Mouse (Mus musculus): Measurements from ENCODE around the gene Cdh22. TPM values are rescaled to one million over a fixed set of nuclear protein-coding genes. Genes with fewer than 3 reads are reported as not detected.

The Cdh22 gene
- polyA plus RNA-seq, 1 experiment from 2014 or later: 11.0 TPM

GRCm38 (mm10) chr2:165080657-165081056, 154.0 kb downstream of the Cdh22 start:
- Histone ChIP-seq H3K4me2 (ENCODE audit: low read length) (no peak overlapping the region), H3K27me3 (replicated peaks; ENCODE audit: control insufficient read depth, insufficient read depth, low read length) (peaks cover 21% of the 10 kb centered on the region), H3K4me3 (ENCODE audit: low read length) (no peak overlapping the region), H3K9ac (ENCODE audit: low read depth, low read length) (no peak overlapping the region), H3K9me3 (ENCODE audit: control insufficient read depth, low read length) (no peaks in the 10 kb centered on the region), H3K27ac (ENCODE audit: low read depth, low read length) (no peak overlapping the region), H3K4me1 (ENCODE audit: control insufficient read depth, insufficient read depth, low read depth, low read length) (peaks cover 20% of the 10 kb centered on the region), H3K36me3 (ENCODE audit: control insufficient read depth, insufficient read depth, low read length) (no peaks in the 10 kb centered on the region)
- 36% methylated on average over 9 of the region's 9 CpGs for WGBS
- no peak for ATAC-seq

DNA sequence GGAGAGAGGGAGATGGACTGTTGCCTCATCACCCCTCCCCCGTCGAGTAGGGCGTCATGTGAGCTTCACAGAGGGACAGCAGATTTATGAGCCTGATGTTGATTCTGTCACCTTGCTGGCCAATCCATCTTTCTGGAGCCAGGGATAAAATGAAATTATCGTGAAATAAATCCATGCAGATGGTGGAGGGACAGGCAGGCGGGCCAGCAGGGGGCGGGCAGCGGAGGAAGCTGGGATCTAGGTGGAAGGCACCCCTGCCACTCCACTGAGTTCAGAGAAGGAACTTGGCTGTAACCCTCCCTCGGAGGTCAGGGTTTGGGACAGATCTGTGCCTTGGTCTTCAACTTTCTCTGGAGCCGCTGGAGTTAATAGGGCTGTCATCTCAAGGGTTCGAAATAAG, 156.0 kb downstream of the Cdh22 start:
- H3K9ac ChIP-seq (ENCODE audit: low read depth, low read length): no peak overlapping the region
- WGBS: 22% methylated on average over 10 of the region's 10 CpGs
- no peaks in the 10 kb centered on the region for H3K36me3 ChIP-seq (ENCODE audit: control insufficient read depth, insufficient read depth, low read length)
- H3K27me3 ChIP-seq (replicated peaks; ENCODE audit: control insufficient read depth, insufficient read depth, low read length): peaks cover 25% of the 10 kb centered on the region
- H3K4me2 ChIP-seq (ENCODE audit: low read length): no peak overlapping the region
- H3K9me3 ChIP-seq (ENCODE audit: control insufficient read depth, low read length): no peaks in the 10 kb centered on the region
- no peak for ATAC-seq
- H3K27ac ChIP-seq (ENCODE audit: low read depth, low read length): no peak overlapping the region
- peaks cover 31% of the 10 kb centered on the region for H3K4me1 ChIP-seq (ENCODE audit: control insufficient read depth, insufficient read depth, low read depth, low read length)
- H3K4me3 ChIP-seq (ENCODE audit: low read length): no peak overlapping the region

- Histone ChIP-seq H3K9me3 (ENCODE audit: control insufficient read depth, low read length) (no peaks in the 10 kb centered on the region), H3K36me3 (ENCODE audit: control insufficient read depth, insufficient read depth, low read length) (no peaks in the 10 kb centered on the region), H3K4me2 (ENCODE audit: low read length) (no peak overlapping the region), H3K9ac (ENCODE audit: low read depth, low read length) (0 out of 2 replicates have a peak overlapping the region, but pooled peaks have one; percentile 18), H3K4me1 (ENCODE audit: control insufficient read depth, insufficient read depth, low read depth, low read length) (peaks cover 37% of the 10 kb centered on the region), H3K27ac (ENCODE audit: low read depth, low read length) (no peak overlapping the region), H3K4me3 (ENCODE audit: low read length) (no peak overlapping the region), H3K27me3 (replicated peaks; ENCODE audit: control insufficient read depth, insufficient read depth, low read length) (peaks cover 25% of the 10 kb centered on the region)
- ATAC-seq: no peak
- WGBS: 59% methylated on average over 8 of the region's 8 CpGs
These were observed 156.6 kb downstream of the Cdh22 start for GRCm38 (mm10) chr2:165078045-165078444.

DNA sequence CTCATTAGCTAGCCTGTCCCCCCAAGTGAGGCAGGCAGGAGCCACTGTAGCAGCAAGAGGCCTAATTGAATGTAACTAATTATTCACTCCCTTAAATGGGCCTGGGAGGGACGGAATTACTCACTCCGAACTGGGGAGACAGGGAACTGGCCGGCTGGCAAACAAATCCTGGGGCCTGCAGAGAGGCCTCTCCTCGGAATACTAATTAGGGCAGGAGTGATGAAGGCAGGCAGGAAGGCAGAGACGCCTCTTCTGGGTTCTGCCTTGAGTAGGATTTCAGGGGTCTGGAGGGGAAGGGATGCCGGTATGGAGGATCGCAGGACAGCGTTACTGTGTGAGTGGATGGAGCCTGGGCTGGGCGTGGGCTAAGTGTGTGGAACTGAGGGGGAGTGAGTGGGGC, 157.6 kb downstream of the Cdh22 start:
- 0 out of 2 replicates have a peak overlapping the region, but pooled peaks have one; percentile 2 for H3K4me2 ChIP-seq (ENCODE audit: low read length)
- H3K9me3 ChIP-seq (ENCODE audit: control insufficient read depth, low read length): no peaks in the 10 kb centered on the region
- ATAC-seq: peak; percentile 67
- H3K27me3 ChIP-seq (replicated peaks; ENCODE audit: control insufficient read depth, insufficient read depth, low read length): peaks cover 25% of the 10 kb centered on the region
- no peak overlapping the region for H3K4me3 ChIP-seq (ENCODE audit: low read length)
- H3K4me1 ChIP-seq (ENCODE audit: control insufficient read depth, insufficient read depth, low read depth, low read length): peaks cover 38% of the 10 kb centered on the region
- no peaks in the 10 kb centered on the region for H3K36me3 ChIP-seq (ENCODE audit: control insufficient read depth, insufficient read depth, low read length)
- H3K27ac ChIP-seq (ENCODE audit: low read depth, low read length): no peak overlapping the region
- 0 out of 2 replicates have a peak overlapping the region, but pooled peaks have one; percentile 8 for H3K9ac ChIP-seq (ENCODE audit: low read depth, low read length)
- WGBS: 7% methylated on average over 9 of the region's 9 CpGs

DNA sequence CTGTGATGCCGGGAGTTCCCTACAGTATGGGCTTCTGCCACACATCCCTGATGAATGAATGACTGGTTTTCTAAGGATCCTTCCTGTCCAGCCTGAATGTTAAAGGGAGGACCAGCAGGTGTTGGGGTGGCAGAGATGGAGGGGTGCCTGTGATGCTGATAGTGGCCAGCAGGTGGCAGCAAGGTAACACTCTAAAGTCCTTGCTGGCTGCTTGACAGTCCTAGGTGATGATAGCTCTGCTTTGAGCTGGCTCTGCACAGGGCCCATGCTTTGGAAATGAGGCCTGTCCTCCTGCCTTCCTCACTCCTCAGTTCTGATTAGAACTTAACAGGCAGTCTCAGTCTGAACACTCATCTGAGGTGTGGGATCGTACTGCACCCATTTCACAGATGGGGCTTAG, 159.7 kb downstream of the Cdh22 start:
- whole genome bisulfite sequencing: 38% methylated on average over 2 of the region's 2 CpGs
- ATAC-seq: peak; percentile 47
- H3K27me3 ChIP-seq (replicated peaks; ENCODE audit: control insufficient read depth, insufficient read depth, low read length): peaks cover 14% of the 10 kb centered on the region
- H3K4me2 ChIP-seq (ENCODE audit: low read length): no peak overlapping the region
- peaks cover 46% of the 10 kb centered on the region for H3K4me1 ChIP-seq (ENCODE audit: control insufficient read depth, insufficient read depth, low read depth, low read length)
- H3K36me3 ChIP-seq (ENCODE audit: control insufficient read depth, insufficient read depth, low read length): no peaks in the 10 kb centered on the region
- H3K9ac ChIP-seq (ENCODE audit: low read depth, low read length): no peak overlapping the region
- no peaks in the 10 kb centered on the region for H3K9me3 ChIP-seq (ENCODE audit: control insufficient read depth, low read length)
- no peak overlapping the region for H3K4me3 ChIP-seq (ENCODE audit: low read length)
- H3K27ac ChIP-seq (ENCODE audit: low read depth, low read length): no peak overlapping the region

GRCm38 (mm10) chr2:165074081-165074884, 160.4 kb downstream of the Cdh22 start:
- Histone ChIP-seq H3K9ac (ENCODE audit: low read depth, low read length) (no peak overlapping the region), H3K36me3 (ENCODE audit: control insufficient read depth, insufficient read depth, low read length) (no peaks in the 10 kb centered on the region), H3K27me3 (replicated peaks; ENCODE audit: control insufficient read depth, insufficient read depth, low read length) (peaks cover 15% of the 10 kb centered on the region), H3K27ac (ENCODE audit: low read depth, low read length) (peak overlapping the region; percentile 44), H3K4me3 (ENCODE audit: low read length) (no peak overlapping the region), H3K9me3 (ENCODE audit: control insufficient read depth, low read length) (no peaks in the 10 kb centered on the region), H3K4me1 (ENCODE audit: control insufficient read depth, insufficient read depth, low read depth, low read length) (peaks cover 46% of the 10 kb centered on the region), H3K4me2 (ENCODE audit: low read length) (no peak overlapping the region)
- ATAC-seq: peak; percentile 21; the same call in 1 of the 2 replicates
- WGBS: 41% methylated on average over 11 of the region's 11 CpGs

GRCm38 (mm10) chr2:165073381-165073781, 161.3 kb downstream of the Cdh22 start:
- 21% methylated on average over 9 of the region's 9 CpGs for WGBS
- H3K4me3 ChIP-seq (ENCODE audit: low read length): no peak overlapping the region
- no peaks in the 10 kb centered on the region for H3K9me3 ChIP-seq (ENCODE audit: control insufficient read depth, low read length)
- peaks cover 14% of the 10 kb centered on the region for H3K27me3 ChIP-seq (replicated peaks; ENCODE audit: control insufficient read depth, insufficient read depth, low read length)
- peak overlapping the region; percentile 19; the same call in 1 of the 2 replicates for H3K4me2 ChIP-seq (ENCODE audit: low read length)
- peaks cover 46% of the 10 kb centered on the region for H3K4me1 ChIP-seq (ENCODE audit: control insufficient read depth, insufficient read depth, low read depth, low read length)
- no peak for ATAC-seq
- no peak overlapping the region; the same call in 1 of the 2 replicates for H3K27ac ChIP-seq (ENCODE audit: low read depth, low read length)
- no peaks in the 10 kb centered on the region for H3K36me3 ChIP-seq (ENCODE audit: control insufficient read depth, insufficient read depth, low read length)
- no peak overlapping the region; the same call in 1 of the 2 replicates for H3K9ac ChIP-seq (ENCODE audit: low read depth, low read length)

DNA sequence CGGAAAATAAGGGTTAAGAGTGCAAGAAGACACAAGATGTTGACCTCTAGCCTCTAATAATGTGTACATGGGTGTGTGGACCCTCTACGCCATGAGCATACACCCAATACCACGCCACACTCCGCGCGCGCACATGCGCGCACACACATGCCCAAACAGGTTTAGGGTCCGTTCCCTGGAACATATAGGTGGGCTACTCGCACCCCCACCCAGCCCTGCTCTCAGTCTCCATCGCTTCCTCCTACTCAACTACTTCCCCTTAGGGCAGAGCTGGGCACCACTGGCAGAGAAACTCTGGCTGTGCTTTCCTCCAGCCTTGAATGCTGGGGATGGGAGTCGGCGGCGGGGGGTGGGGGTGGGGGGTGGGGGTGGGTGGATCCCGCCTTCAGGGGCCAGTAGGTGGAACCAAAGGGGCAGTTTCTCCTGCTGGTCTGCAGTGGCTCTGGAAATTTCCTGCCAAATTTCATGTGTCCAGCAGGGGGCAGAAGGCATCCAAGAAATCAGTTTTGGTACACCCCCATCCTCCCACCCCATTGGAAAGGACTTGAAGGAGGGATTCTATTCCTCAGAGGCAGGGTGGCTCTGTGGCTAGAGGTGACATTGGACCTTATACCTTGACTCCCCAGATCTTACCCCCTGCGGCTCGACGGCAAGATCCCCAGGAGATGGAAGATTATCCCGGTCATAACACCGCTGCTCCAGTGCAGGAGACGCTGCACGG, 164.4 kb downstream of the Cdh22 start:
- no peak; the same call in 1 of the 2 replicates for ATAC-seq
- peaks cover 27% of the 10 kb centered on the region for H3K4me1 ChIP-seq (ENCODE audit: control insufficient read depth, insufficient read depth, low read depth, low read length)
- H3K4me2 ChIP-seq (ENCODE audit: low read length): peak overlapping the region; percentile 46
- H3K9ac ChIP-seq (ENCODE audit: low read depth, low read length): peak overlapping the region; percentile 18; the same call in 1 of the 2 replicates
- no peaks in the 10 kb centered on the region for H3K36me3 ChIP-seq (ENCODE audit: control insufficient read depth, insufficient read depth, low read length)
- H3K27ac ChIP-seq (ENCODE audit: low read depth, low read length): no peak overlapping the region
- 21% methylated on average over 23 of the region's 23 CpGs for WGBS
- no peak overlapping the region; the same call in 1 of the 2 replicates for H3K4me3 ChIP-seq (ENCODE audit: low read length)
- H3K9me3 ChIP-seq (ENCODE audit: control insufficient read depth, low read length): no peaks in the 10 kb centered on the region
- H3K27me3 ChIP-seq (replicated peaks; ENCODE audit: control insufficient read depth, insufficient read depth, low read length): peaks cover 7% of the 10 kb centered on the region

GRCm38 (mm10) chr2:165068806-165069205, 165.8 kb downstream of the Cdh22 start:
- no peaks in the 10 kb centered on the region for H3K36me3 ChIP-seq (ENCODE audit: control insufficient read depth, insufficient read depth, low read length)
- no peak overlapping the region for H3K9ac ChIP-seq (ENCODE audit: low read depth, low read length)
- no peak for ATAC-seq

More at GRCm38 (mm10) chr2:165068806-165069205, 165.8 kb downstream of the Cdh22 start:
- Histone ChIP-seq H3K4me3 (ENCODE audit: low read length) (no peak overlapping the region), H3K4me2 (ENCODE audit: low read length) (no peak overlapping the region), H3K27me3 (replicated peaks; ENCODE audit: control insufficient read depth, insufficient read depth, low read length) (peaks cover 3% of the 10 kb centered on the region; the same call in 1 of the 2 replicates), H3K9me3 (ENCODE audit: control insufficient read depth, low read length) (no peaks in the 10 kb centered on the region), H3K4me1 (ENCODE audit: control insufficient read depth, insufficient read depth, low read depth, low read length) (peaks cover 17% of the 10 kb centered on the region), H3K27ac (ENCODE audit: low read depth, low read length) (no peak overlapping the region)
- 56% methylated on average over 2 of the region's 2 CpGs for WGBS

Data from hindbrain, embryonic 16.5 days (tissue).